Mouse (Mus musculus): ENCODE data around the gene Ssr1.

DNA sequence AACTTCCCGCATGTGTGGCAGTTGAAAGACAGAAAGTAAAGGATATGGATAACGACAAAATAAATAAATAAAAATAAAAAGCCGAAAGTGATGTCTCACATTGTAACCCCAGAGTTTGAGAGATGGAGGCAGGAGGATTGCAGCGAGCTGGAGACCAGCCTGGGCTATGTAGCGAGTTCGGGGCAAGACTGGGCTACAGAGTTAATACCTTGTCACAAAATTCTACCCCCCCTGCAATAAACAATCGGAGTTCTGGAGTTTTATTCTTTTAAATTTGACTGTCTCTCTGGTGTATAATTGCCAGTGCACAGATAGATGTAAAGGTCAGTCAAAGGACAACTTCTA lies 360 bp upstream of the Ssr1 start:
- no peak for TF ChIP-seq POLR2A (IDR thresholded peaks at IDR 0.05; ENCODE audit: insufficient read depth, low read depth, low read length)
- TF ChIP-seq CTCF (IDR thresholded peaks at IDR 0.05): no peak

Measured in heart, adult 2 months (tissue).